Mouse (Mus musculus) limb, embryonic 13.5 days (tissue): ENCODE measurements around the gene Gm20388. TPM values are rescaled to one million over a fixed set of nuclear protein-coding genes. Genes with fewer than 3 reads are reported as not detected.

Experiments used
- ATAC-seq: fragments of 200-750 bp; cut with Nextera tagmentation; 2 replicates; pipeline ENCODE4 v1.8.0; 2017; ENCODE audit warnings: low read depth, moderate number of reproducible peaks, moderate TSS enrichment; ENCODE audit not compliant: low FRiP score
- H3K27ac ChIP-seq: fragments of 300-500 bp; sonication (generic); 2 replicates; pipeline ENCODE4 v1.5.1; 2015; ENCODE audit warnings: inconsistent platforms, mild to moderate bottlenecking, moderate library complexity
- H3K27me3 ChIP-seq: fragments of 300-500 bp; sonication (generic); 2 replicates; pipeline ENCODE4 v1.6.1; 2015; ENCODE audit warnings: mild to moderate bottlenecking, inconsistent platforms
- H3K36me3 ChIP-seq: fragments of 300-500 bp; sonication (generic); 2 replicates; pipeline ENCODE4 v1.6.1; 2015; ENCODE audit warnings: inconsistent platforms, mild to moderate bottlenecking, moderate library complexity
- H3K4me1 ChIP-seq: fragments of 300-500 bp; sonication (generic); 2 replicates; pipeline ENCODE4 v1.6.1; 2015; ENCODE audit warnings: inconsistent platforms
- H3K4me2 ChIP-seq: fragments of 300-500 bp; sonication (generic); replicated peaks from 2 replicates; pipeline ENCODE4 v1.6.1; 2015; ENCODE audit warnings: inconsistent platforms, mild to moderate bottlenecking, moderate library complexity
- H3K4me3 ChIP-seq: fragments of 300-500 bp; sonication (generic); 2 replicates; pipeline ENCODE4 v1.5.1; 2015; ENCODE audit warnings: moderate library complexity, mild to moderate bottlenecking, inconsistent platforms
- H3K9ac ChIP-seq: fragments of 300-500 bp; sonication (generic); 2 replicates; pipeline ENCODE4 v1.6.1; 2015; ENCODE audit warnings: mild to moderate bottlenecking, inconsistent platforms
- H3K9me3 ChIP-seq: fragments of 300-500 bp; sonication (generic); 2 replicates; pipeline ENCODE4 v1.6.1; 2016; ENCODE audit warnings: inconsistent platforms
- WGBS: fragments of 180-500 bp; shearing (Covaris S2); methylation state at CpG from one replicate; pipeline ENCODE4 v1.1.7; 2015; 5-methylcytosine and 5-hydroxymethylcytosine counted together
- polyA plus RNA-seq: library from polyadenylated mRNA; unstranded; fragments of >200 nt; fragmentation: Nextera tagmentation; extraction: Ambion mirVana; gene quantifications from 2 replicates; pipeline ENCODE4 v1.2.1, GENCODE M21; 2015

The Gm20388 gene
- polyA plus RNA-seq, 1 experiment from 2014 or later, result 7.1 TPM

DNA sequence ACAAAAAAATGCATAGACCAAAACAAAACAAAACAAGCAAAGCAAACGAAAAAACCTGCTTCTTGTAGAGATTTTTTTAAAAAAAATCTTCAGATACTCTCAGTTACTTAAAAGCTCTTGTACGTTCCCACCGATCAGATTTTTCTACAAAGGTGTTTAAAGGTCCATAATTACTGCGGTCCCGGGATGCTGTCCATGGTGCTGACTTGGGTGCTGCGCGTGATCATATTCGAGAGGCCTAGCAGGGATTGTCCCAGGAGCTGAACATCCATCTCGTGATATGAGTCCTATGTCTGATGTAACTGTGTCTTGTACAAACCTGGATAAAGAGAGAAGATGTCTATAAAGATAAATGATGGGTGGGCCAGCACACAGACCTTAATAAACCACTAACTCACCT, 3927.9 kb downstream of the Gm20388 start:
- Histone ChIP-seq H3K9ac (no peak overlapping the region), H3K27ac (no peak overlapping the region), H3K4me3 (no peak overlapping the region), H3K27me3 (no peaks in the 10 kb centered on the region), H3K4me1 (no peaks in the 10 kb centered on the region), H3K36me3 (peaks cover 54% of the 10 kb centered on the region), H3K9me3 (no peaks in the 10 kb centered on the region), H3K4me2 (no peak overlapping the region)
- 64% methylated on average over 9 of the region's 9 CpGs for WGBS
- ATAC-seq, result no peak

DNA sequence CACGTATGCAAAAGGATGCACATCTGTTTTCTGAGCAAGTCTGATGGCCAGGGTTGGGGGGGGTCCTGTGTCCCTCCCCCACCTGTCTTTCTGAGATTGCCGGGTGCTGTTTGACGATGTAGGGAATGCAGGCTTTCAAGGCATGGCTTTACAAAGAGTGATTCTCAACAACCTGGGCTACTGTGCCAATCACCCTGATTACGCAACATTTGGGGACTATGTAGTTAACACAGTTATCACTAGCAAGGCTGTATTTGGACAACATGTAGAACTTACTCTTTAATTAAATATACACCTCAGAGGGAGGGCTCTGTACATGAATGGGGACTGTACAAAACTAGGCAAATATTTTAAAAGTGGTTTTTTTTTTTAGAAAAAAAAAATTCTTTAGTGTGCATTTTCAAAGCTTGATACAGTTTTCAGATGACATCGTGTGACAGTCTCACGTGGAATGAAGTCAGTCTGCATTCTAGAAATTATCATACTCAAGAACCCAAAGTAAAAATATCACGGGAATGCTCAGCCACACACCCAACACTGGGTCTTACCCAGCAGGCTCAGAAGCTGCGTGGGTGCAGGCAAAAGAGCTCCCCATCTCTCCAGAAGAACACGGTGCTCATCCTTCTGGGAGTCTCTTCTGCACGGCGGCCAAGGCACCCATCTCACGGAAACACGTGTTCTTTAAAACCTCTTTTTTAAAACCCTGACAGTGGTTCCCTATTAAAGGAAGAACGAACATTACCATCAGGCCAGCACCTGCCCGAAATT, 3930.1 kb downstream of the Gm20388 start:
- WGBS, result 90% methylated on average over 15 of the region's 15 CpGs
- Histone ChIP-seq H3K9me3 (no peaks in the 10 kb centered on the region), H3K4me1 (no peaks in the 10 kb centered on the region), H3K9ac (no peak overlapping the region), H3K27me3 (no peaks in the 10 kb centered on the region), H3K4me3 (no peak overlapping the region), H3K27ac (no peak overlapping the region), H3K36me3 (peaks cover 35% of the 10 kb centered on the region), H3K4me2 (no peak overlapping the region)
- ATAC-seq, result no peak

DNA sequence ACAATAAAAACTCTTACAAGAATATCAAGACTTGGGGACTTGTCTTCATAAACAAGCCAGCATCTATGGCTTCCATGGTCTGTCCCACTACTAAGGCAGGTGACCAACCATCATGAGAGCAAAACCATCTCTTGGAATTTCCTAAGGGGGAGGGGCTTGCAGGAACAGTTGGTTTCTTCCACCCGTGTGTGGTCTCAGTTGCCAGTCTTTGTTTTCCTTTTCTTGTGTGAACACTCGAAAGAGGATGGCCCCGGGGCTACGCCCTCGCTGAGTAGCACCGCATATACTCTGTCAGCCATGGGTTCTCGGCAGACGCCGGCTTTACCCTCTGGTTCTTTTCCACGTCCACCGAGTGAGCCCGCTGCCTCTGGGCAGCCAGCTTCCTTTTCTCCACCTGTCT, 3931.4 kb downstream of the Gm20388 start:
- Histone ChIP-seq H3K9ac (no peak overlapping the region), H3K27me3 (no peaks in the 10 kb centered on the region), H3K27ac (no peak overlapping the region), H3K4me1 (no peaks in the 10 kb centered on the region), H3K9me3 (no peaks in the 10 kb centered on the region), H3K4me3 (no peak overlapping the region), H3K4me2 (no peak overlapping the region), H3K36me3 (peaks cover 26% of the 10 kb centered on the region)
- 93% methylated on average over 12 of the region's 12 CpGs for WGBS
- no peak for ATAC-seq

DNA sequence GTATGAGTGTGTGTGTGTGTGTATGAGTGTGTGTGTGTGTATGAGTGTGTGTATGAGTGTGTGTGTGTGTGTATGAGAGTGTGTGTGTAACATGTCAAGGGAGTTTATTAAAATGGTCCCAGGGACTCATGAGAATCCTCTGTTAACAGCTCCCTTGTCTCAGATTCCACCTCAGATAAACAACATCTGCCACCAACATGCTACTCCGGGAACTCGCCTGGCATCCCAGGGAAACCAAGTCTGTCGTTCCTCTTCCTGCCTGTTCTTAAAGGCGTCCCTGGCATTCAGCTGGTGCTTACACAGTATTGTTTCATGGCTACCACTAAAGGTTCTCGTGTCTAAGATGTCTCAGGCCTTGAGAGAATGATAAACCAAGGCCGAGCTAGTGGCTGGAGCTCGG, 3933.7 kb downstream of the Gm20388 start:
- Histone ChIP-seq H3K27me3 (no peaks in the 10 kb centered on the region), H3K4me2 (no peak overlapping the region), H3K36me3 (peaks cover 18% of the 10 kb centered on the region), H3K9ac (no peak overlapping the region), H3K9me3 (no peaks in the 10 kb centered on the region), H3K4me3 (no peak overlapping the region), H3K4me1 (no peaks in the 10 kb centered on the region), H3K27ac (no peak overlapping the region)
- no peak for ATAC-seq
- 81% methylated on average over 7 of the region's 7 CpGs for WGBS

DNA sequence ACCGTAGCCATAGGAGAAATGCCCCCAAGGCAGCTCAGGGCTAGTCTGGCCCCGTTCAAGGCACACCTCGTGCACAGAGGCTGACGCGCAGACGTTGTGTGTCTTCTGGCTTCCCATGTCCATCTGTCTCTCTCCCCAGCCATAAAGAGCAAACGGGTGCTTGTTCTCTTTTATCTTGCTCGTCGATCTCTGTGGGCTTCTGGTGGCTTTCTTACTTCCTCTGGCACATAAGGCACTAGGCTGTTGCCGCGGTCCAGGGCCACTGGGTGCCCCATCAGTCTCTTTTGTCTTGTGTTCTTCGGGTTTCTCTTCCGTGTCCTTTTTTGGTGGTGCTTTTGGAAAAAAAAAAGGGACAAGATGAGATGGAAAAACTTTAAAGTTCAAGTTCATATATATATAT, 3934.5 kb downstream of the Gm20388 start:
- Histone ChIP-seq H3K9ac (no peak overlapping the region), H3K4me2 (no peak overlapping the region), H3K4me1 (no peaks in the 10 kb centered on the region), H3K27ac (no peak overlapping the region), H3K27me3 (no peaks in the 10 kb centered on the region), H3K4me3 (no peak overlapping the region), H3K9me3 (no peaks in the 10 kb centered on the region), H3K36me3 (peaks cover 18% of the 10 kb centered on the region)
- 89% methylated on average over 13 of the region's 13 CpGs for WGBS
- ATAC-seq, result no peak

DNA sequence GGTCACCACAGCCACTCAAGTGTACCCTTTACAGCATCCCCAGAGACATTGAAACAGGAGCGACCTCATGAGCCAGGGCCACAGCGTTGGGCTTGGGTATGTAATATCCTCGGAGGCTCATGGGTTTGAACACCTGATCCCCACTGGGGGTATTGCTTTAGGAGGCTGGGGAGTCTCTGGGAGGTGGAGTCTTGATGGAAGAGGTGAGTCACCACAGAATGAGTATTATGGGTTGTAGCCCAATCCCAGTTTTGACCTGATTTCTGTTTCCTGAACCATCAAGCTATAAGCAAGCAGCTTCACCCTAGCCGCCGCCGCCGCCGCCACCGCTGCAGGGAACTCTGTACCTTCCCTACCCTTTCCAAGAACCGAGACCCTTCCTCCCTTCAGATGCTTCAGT, 3935.3 kb downstream of the Gm20388 start:
- no peaks in the 10 kb centered on the region for H3K4me1 ChIP-seq
- H3K4me2 ChIP-seq, result no peak overlapping the region
- H3K9ac ChIP-seq, result no peak overlapping the region
- WGBS, result 91% methylated on average over 10 of the region's 10 CpGs
- H3K27ac ChIP-seq, result no peak overlapping the region
- H3K9me3 ChIP-seq, result no peaks in the 10 kb centered on the region
- no peaks in the 10 kb centered on the region for H3K27me3 ChIP-seq
- H3K4me3 ChIP-seq, result no peak overlapping the region
- no peak for ATAC-seq
- H3K36me3 ChIP-seq, result peaks cover 13% of the 10 kb centered on the region

DNA sequence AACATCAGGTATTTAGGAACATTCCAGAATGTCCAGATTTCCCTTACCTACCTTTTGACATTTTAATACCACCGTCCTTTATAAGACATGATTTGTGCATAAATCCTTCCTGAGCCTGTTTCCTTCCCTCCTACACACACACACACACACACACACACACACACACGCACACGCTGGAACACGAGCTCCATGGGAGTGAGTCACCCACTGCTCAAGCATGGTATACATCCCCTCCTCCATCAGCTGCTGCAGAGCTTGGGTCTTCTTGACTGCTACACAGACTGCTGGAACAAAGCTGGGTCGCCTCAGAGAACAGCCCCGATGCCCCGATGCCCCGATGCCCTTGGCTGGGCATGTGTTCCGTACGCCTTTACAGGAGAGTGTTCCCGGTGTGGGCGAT, 3935.9 kb downstream of the Gm20388 start:
- 89% methylated on average over 12 of the region's 12 CpGs for WGBS

DNA sequence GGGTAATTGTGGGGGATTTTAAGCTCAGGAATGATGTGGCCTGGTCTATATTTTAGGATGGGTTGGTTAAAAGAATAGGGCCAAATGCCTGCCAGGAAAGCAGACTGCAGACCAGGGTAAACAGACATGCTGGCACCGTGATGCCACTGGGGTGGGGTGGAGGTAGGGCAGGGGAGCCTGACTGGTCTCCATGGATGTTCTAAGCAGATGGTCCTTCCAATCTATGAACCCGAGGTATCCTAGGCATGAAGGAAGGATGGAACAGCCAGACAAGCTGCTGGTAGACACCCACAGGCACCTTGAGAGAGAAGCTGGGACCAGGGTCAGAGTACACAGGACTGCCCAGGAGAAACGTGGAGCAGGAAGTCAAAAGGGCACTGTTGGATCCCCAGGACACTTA, 3936.9 kb downstream of the Gm20388 start:
- ATAC-seq, result no peak
- no peak overlapping the region for H3K4me3 ChIP-seq
- no peak overlapping the region for H3K4me2 ChIP-seq
- H3K9me3 ChIP-seq, result no peaks in the 10 kb centered on the region
- no peak overlapping the region for H3K9ac ChIP-seq
- no peak overlapping the region for H3K27ac ChIP-seq
- 0 out of 2 replicates have a peak, but pooled peaks cover 4% of the 10 kb centered on the region for H3K36me3 ChIP-seq
- H3K27me3 ChIP-seq, result no peaks in the 10 kb centered on the region
- H3K4me1 ChIP-seq, result no peaks in the 10 kb centered on the region
- 61% methylated on average over 3 of the region's 3 CpGs for WGBS

More for the DNA sequence above, 3935.9 kb downstream of the Gm20388 start:
- Histone ChIP-seq H3K27ac (no peak overlapping the region), H3K27me3 (no peaks in the 10 kb centered on the region), H3K4me2 (no peak overlapping the region), H3K9ac (no peak overlapping the region), H3K9me3 (no peaks in the 10 kb centered on the region), H3K4me1 (no peaks in the 10 kb centered on the region), H3K36me3 (peaks cover 9% of the 10 kb centered on the region; the same call in 1 of the 2 replicates), H3K4me3 (no peak overlapping the region)
- no peak for ATAC-seq

DNA sequence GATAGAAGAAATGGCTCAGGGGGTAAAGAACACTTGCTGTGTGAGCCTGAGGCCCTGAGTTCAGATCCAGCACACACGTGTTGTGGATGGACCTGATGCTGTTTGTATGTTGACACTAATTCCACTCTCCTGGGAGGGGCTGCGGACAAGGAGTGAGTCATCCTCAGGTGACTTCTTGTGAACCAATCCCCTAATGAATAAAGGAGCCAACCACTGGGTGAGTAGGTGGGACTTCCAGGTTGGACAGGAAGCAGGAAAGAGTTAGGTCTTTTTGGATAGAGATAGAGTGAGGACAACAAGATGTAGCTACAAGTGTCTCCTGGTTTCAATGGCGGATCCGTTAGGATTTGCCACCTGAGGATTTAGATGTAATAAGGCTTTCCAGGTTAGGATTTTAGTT, 3938.7 kb downstream of the Gm20388 start:
- 0 out of 2 replicates have a peak, but pooled peaks cover 3% of the 10 kb centered on the region for H3K36me3 ChIP-seq
- WGBS, result 78% methylated on average over 4 of the region's 4 CpGs
- no peak overlapping the region for H3K27ac ChIP-seq
- H3K4me1 ChIP-seq, result no peaks in the 10 kb centered on the region
- no peaks in the 10 kb centered on the region for H3K9me3 ChIP-seq
- no peak for ATAC-seq
- no peak overlapping the region for H3K9ac ChIP-seq
- no peaks in the 10 kb centered on the region for H3K27me3 ChIP-seq
- no peak overlapping the region for H3K4me3 ChIP-seq
- no peak overlapping the region for H3K4me2 ChIP-seq

DNA sequence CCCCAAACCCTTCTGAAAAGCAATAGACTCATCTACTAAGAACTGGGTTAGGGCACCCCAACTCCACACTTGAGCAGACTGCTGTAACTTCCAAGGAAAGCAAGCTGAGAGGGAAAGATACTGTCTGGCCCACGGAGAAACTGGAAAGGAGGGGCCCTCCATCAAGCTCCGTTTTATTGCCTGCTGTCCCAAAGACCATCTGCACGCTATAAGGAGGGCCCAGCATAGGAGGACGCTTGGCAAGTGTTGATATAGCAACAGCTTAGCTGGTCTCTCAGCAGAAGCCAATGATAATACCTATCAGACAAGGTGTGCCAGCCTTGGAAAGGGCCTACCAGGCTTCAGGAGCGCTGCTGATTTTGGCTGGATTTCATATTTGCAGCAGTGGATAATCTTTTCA, 3940.9 kb downstream of the Gm20388 start:
- peaks cover 4% of the 10 kb centered on the region; the same call in 1 of the 2 replicates for H3K9me3 ChIP-seq
- no peaks in the 10 kb centered on the region for H3K27me3 ChIP-seq
- H3K4me2 ChIP-seq, result no peak overlapping the region
- 35% methylated on average over 5 of the region's 5 CpGs for WGBS
- no peaks in the 10 kb centered on the region for H3K4me1 ChIP-seq
- no peak overlapping the region for H3K4me3 ChIP-seq
- ATAC-seq, result no peak
- H3K36me3 ChIP-seq, result no peaks in the 10 kb centered on the region
- H3K9ac ChIP-seq, result no peak overlapping the region
- no peak overlapping the region for H3K27ac ChIP-seq

DNA sequence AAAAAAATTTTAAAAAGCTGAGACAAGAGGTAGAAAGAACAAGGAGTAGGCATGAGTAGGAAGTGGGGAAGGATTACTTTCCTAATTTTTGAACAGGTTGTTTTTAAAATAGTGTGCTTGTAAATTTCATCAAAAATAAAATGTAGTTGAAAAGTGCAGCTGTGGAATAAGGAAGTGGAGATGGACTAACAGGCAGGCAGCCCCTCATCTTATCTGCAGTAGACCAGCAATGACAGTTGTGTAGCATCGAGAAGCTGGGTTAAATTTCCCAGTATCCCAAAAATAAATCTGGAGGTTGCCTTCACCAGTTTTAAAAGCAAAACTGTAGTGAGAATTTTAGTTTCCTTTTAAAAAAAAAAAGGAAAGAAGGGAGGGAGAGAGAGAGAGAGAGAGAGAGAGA, 3943.6 kb downstream of the Gm20388 start:
- peaks cover 12% of the 10 kb centered on the region; the same call in 1 of the 2 replicates for H3K4me1 ChIP-seq
- no peak overlapping the region for H3K4me3 ChIP-seq
- H3K9me3 ChIP-seq, result peaks cover 4% of the 10 kb centered on the region; the same call in 1 of the 2 replicates
- no peaks in the 10 kb centered on the region for H3K27me3 ChIP-seq
- 90% methylated on average over 1 of the region's 1 CpGs for WGBS
- no peak overlapping the region for H3K27ac ChIP-seq
- H3K9ac ChIP-seq, result no peak overlapping the region
- no peaks in the 10 kb centered on the region for H3K36me3 ChIP-seq
- no peak for ATAC-seq
- no peak overlapping the region for H3K4me2 ChIP-seq

DNA sequence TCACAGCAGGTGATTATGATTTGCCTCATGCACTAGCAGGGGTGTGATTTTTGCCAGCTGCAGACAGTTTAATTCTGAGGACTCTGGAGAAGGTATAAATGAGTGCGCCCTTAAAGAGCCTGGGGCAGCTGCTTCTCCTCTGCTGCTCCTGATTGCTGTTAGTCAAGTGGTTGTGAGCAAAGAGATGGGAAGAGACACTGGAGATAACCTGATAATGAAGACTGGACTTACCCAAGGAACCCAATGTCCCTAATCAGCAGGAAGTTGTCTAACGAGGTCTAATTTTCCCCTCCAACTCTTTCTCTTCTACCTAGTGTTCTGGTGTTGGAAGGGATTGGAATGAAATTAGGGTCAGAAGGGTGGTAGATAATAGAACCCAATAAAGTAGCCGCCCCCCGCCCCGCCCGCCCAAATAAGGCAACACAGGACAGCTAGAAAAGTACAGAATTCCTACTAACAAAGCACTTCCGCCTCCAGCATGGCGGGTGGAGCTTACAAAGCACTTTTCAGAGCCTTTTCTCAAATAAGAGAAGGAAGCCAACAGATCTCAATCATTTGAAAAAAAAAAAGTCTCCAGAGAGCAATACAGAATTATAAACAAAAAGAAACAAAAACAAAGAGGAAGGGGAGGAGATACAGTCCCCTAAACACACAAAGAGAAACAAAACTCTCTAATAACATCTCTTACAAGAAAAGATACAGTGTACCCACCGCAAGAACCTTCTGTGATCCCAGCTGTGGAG, 3944.3 kb downstream of the Gm20388 start:
- H3K27ac ChIP-seq, result no peak overlapping the region
- H3K9me3 ChIP-seq, result peaks cover 4% of the 10 kb centered on the region; the same call in 1 of the 2 replicates
- no peak overlapping the region for H3K4me3 ChIP-seq
- 83% methylated on average over 9 of the region's 9 CpGs for WGBS
- ATAC-seq, result no peak
- no peak overlapping the region for H3K9ac ChIP-seq
- H3K27me3 ChIP-seq, result no peaks in the 10 kb centered on the region
- H3K4me2 ChIP-seq, result no peak overlapping the region
- H3K4me1 ChIP-seq, result peaks cover 12% of the 10 kb centered on the region; the same call in 1 of the 2 replicates
- H3K36me3 ChIP-seq, result no peaks in the 10 kb centered on the region
